Mouse (Mus musculus): ENCODE results near the gene Tfec. TPM values are rescaled to one million over a fixed set of nuclear protein-coding genes. Genes with fewer than 3 reads are reported as not detected.

Gene Tfec
- total RNA-seq (2017), result 0.12 and 0.23 TPM in 2 replicates

GRCm38 (mm10) chr6:16898251-16898862 is at the start of gene Tfec:
Tfec (minus strand) TSS chr6:16898441.
- no peak for ATAC-seq (ENCODE audit: extremely low read depth, insufficient number of reproducible peaks, low FRiP score, poor library complexity, severe bottlenecking)

- no peak for ATAC-seq (ENCODE audit: extremely low read depth, insufficient number of reproducible peaks, low FRiP score, poor library complexity, severe bottlenecking)
Measured at GRCm38 (mm10) chr6:16947837-16948236, 49.6 kb upstream of the Tfec start.

DNA sequence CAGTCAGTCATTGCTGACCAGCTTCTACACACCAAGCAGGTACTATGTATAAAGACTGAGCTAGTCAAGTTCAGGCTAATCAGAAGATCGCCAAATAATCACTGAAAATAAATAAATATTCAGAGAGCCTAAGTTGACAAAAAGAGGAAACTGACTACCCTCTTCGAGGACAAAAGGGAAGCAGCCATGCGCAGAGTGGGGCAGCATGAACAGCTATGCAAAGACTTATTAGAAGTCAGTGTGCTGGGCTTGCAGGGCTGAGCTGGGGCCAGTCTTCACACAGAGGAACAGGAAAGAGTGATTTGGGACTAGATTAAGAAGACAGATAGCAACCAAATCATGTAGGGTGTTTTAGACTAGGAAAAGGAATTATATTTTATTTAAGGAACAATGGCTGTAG is 45.3 kb upstream of the Tfec start:
- ATAC-seq (ENCODE audit: extremely low read depth, insufficient number of reproducible peaks, low FRiP score, poor library complexity, severe bottlenecking), result no peak

GRCm38 (mm10) chr6:16942433-16942832 is 44.2 kb upstream of the Tfec start:
- ATAC-seq (ENCODE audit: extremely low read depth, insufficient number of reproducible peaks, low FRiP score, poor library complexity, severe bottlenecking), result no peak

GRCm38 (mm10) chr6:16931059-16931458 is 32.8 kb upstream of the Tfec start:
- ATAC-seq (ENCODE audit: extremely low read depth, insufficient number of reproducible peaks, low FRiP score, poor library complexity, severe bottlenecking), result no peak

GRCm38 (mm10) chr6:16920111-16920656 is 21.9 kb upstream of the Tfec start:
- ATAC-seq (ENCODE audit: extremely low read depth, insufficient number of reproducible peaks, low FRiP score, poor library complexity, severe bottlenecking), result no peak

- 0 out of 2 replicates have a peak, but pooled peaks have one; percentile 9 for ATAC-seq (ENCODE audit: extremely low read depth, insufficient number of reproducible peaks, low FRiP score, poor library complexity, severe bottlenecking)
Measured at GRCm38 (mm10) chr6:16891819-16892218, 6.4 kb downstream of the Tfec start.

- no peak for ATAC-seq (ENCODE audit: extremely low read depth, insufficient number of reproducible peaks, low FRiP score, poor library complexity, severe bottlenecking)
Measured at GRCm38 (mm10) chr6:16883537-16884307, 14.5 kb downstream of the Tfec start.

DNA sequence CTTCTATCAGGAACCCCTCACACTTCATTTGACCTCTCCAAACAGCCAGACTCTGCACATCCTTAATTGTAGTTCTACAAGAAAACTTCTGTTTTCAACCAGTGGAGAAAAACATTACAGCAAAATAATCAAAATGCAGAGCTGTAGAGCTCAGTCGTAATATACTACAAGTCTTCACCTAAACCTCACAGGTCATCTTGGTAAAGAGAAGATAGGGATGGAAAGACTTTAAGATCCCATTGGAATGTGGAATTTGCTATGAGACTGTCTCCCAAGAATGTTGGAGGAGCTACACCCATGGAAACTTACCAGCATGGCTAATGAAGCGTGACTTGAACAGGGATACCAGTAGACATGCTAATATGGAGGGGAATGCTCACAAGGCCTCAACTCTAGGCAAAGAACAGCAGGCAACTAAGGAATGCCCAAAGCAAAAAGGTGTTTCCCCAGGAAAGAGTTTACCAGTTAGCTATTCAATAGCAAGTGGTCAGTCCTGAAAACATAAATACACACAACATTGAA is 24.2 kb downstream of the Tfec start:
- ATAC-seq (ENCODE audit: extremely low read depth, insufficient number of reproducible peaks, low FRiP score, poor library complexity, severe bottlenecking), result no peak

DNA sequence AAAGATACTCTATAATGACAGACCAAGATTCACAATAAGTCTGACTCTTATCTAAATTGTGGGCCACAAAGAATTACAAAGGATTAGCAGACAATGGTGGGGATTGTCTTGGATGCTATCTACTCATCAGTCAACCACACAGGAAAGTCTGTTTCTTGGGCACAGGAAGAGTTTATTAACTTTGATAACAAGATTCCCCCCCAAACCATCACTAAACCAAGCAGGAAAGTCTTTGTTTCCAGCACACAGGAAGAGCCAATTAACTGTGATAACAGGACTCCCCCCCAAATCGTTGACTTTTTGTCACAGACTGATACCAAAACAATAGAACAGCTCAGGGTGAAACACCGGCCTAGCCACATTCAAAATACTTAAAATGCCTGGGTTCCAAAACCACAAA is 28.2 kb downstream of the Tfec start:
- ATAC-seq (ENCODE audit: extremely low read depth, insufficient number of reproducible peaks, low FRiP score, poor library complexity, severe bottlenecking), result no peak

GRCm38 (mm10) chr6:16868314-16868713 is 29.9 kb downstream of the Tfec start:
- no peak for ATAC-seq (ENCODE audit: extremely low read depth, insufficient number of reproducible peaks, low FRiP score, poor library complexity, severe bottlenecking)

GRCm38 (mm10) chr6:16862753-16863508 is 35.3 kb downstream of the Tfec start:
- ATAC-seq (ENCODE audit: extremely low read depth, insufficient number of reproducible peaks, low FRiP score, poor library complexity, severe bottlenecking), result no peak

DNA sequence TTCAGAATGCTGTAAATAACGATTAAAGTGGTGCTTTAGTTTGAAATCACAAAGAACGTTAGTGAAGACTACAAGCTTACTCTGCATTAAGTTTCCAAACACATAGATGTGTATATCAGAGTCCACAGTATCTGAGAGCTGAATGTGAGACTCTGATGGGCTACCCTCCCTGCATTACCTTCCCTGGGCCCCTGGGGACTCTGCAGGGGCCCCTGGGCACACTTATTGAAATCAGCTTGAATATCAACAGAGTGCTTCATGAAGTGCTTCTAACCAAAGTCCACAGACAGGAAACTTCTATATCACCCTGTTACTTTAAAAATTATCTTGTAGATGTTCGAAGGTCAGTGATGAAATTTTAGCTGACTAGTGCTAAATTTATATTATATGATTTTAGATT is 36.2 kb downstream of the Tfec start:
- ATAC-seq (ENCODE audit: extremely low read depth, insufficient number of reproducible peaks, low FRiP score, poor library complexity, severe bottlenecking), result no peak

DNA sequence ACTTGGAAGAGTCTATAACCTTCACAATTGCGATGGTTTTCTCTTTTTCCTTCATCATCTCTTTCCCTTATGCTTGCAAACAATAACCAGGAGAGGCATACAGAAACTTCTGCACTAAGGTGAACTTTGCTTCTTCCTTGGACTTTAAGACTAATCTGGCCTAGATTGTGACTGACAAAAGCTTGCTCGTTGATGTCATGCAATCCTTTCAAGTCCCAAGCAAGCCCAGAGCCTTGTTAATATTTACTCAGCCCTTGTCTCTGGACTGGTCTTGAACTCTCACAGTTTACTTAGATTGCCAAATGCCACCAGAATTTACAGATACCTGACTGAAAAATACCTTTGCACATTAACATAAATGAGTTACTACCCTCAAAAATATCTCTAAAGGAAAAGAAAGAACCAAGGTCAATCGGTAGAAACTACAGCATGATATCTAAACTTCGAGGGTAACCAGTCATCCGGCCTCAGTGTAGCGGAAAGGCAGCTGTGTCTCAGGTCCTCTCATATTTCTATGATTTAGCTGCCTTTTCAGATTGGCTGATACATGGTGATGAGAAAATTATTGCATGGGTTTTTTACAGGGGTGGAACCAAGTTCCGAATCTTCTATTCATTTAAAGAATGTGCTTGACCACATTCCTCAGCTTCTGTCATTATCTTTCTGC is 42.2 kb downstream of the Tfec start:
- ATAC-seq (ENCODE audit: extremely low read depth, insufficient number of reproducible peaks, low FRiP score, poor library complexity, severe bottlenecking), result no peak

DNA sequence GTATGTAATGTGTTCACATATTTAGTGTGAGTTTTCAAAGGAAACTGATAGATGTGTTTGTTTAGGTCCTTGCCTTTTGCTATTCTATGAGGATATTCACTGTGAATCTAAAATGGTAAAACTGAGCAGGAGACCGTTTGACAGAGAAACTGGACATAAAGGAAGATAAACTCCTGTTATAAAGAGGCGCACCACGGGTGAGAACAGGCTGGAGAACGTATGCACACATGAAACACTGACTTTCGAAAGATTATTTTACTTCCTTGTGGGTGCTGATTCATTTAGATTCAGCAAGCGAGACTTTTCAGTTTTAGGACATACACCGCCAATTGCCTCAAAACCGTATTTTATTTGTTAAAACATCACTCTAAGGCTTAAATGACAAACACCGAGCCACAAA is 43.3 kb downstream of the Tfec start:
- no peak for ATAC-seq (ENCODE audit: extremely low read depth, insufficient number of reproducible peaks, low FRiP score, poor library complexity, severe bottlenecking)

GRCm38 (mm10) chr6:16846521-16846920 is 51.7 kb downstream of the Tfec start:
- no peak for ATAC-seq (ENCODE audit: extremely low read depth, insufficient number of reproducible peaks, low FRiP score, poor library complexity, severe bottlenecking)

DNA sequence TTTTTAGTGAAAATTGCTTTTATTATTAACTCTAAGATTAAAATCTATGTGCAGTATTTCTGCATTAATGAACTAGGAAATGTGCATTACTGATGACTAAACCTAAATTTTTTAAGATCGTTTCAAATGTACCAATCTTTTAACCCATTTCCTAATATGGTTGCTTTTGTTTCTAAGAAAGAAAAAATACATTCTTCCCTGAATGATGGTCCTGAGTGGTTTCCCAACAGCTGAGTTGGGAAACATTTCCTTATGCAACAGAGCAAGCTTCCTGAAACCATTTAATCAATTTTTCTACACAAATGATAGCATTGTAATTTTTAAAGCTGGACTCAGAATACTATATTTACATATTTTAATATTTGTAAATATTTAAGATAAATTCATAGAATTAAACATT is 62.6 kb downstream of the Tfec start:
- no peak for ATAC-seq (ENCODE audit: extremely low read depth, insufficient number of reproducible peaks, low FRiP score, poor library complexity, severe bottlenecking)

- no peak for ATAC-seq (ENCODE audit: extremely low read depth, insufficient number of reproducible peaks, low FRiP score, poor library complexity, severe bottlenecking)
Measured at GRCm38 (mm10) chr6:16828304-16828703, 69.9 kb downstream of the Tfec start.

- ATAC-seq (ENCODE audit: extremely low read depth, insufficient number of reproducible peaks, low FRiP score, poor library complexity, severe bottlenecking), result no peak
Measured at GRCm38 (mm10) chr6:16821985-16822384, 76.3 kb downstream of the Tfec start.

Measured in neutrophil, adult 5-6 weeks (primary cell).